Mouse (Mus musculus): ENCODE data around the gene Tmem107. TPM values are rescaled to one million over a fixed set of nuclear protein-coding genes. Genes with fewer than 3 reads are reported as not detected.
A peak's percentile ranks its signal among the peaks of the same experiment; 100 is the strongest.

Tmem107 gene
- total and polyA plus RNA-seq, 2 experiments from 2014 or later: 28.6 to 135 TPM

DNA sequence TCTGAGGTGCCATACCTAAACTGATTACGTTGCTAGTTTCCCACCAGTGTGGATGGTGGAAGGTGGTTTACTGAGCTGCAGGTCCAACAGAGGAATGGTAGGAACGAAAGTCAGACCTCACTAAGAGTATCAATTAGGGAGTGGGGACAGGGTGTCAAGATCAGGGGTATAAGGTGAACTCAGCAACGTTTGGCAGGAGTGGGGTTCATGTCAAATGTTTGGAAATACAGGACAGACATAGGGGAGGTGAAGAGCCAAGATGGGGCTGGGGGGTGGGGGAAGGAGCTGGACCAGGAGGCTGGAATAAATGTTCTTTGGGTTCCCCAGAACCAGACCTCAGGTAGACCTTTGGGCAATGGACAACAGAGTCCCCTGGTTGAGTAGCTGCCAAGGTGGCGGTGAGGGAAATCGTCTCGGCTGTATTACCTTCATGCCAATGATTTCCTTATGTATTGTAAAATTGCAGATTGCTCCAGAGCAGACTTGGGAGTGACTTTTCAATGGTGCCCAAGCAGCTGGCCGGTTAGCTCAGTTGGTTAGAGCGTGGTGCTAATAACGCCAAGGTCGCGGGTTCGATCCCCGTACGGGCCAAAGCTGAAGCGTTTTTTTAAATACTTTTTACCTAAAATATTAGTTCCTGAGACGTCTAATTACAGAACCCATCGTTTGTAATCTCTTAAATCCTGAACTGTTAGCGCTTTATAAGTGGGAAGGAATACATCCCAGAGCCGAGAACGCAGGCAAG lies 33.9 kb upstream of the Tmem107 start:
- Histone ChIP-seq H3K4me3 (ENCODE audit: low read length) (peak overlapping the region; percentile 78), H3K9me3 (ENCODE audit: low read length) (no peaks in the 10 kb centered on the region), H3K4me1 (ENCODE audit: insufficient read depth, low read length) (peaks cover 17% of the 10 kb centered on the region; the same call in 1 of the 2 replicates), H3K4me2 (ENCODE audit: low read depth, low read length) (peak overlapping the region; percentile 60), H3K9ac (replicated peaks; ENCODE audit: low read length) (peak overlapping the region; percentile 82), H3K27ac (peak overlapping the region; percentile 90), H3K27me3 (ENCODE audit: insufficient read depth, low read length) (no peaks in the 10 kb centered on the region), H3K36me3 (ENCODE audit: insufficient read depth, low read length) (peaks cover 28% of the 10 kb centered on the region; the same call in 1 of the 2 replicates)
- no peak for TF ChIP-seq CTCF (IDR thresholded peaks at IDR 0.05; ENCODE audit: low read depth)
- peak; percentile 87 for DNase-seq (ENCODE audit: low spot score)
- 9% methylated on average over 20 of the region's 20 CpGs for WGBS
- ATAC-seq: no peak

DNA sequence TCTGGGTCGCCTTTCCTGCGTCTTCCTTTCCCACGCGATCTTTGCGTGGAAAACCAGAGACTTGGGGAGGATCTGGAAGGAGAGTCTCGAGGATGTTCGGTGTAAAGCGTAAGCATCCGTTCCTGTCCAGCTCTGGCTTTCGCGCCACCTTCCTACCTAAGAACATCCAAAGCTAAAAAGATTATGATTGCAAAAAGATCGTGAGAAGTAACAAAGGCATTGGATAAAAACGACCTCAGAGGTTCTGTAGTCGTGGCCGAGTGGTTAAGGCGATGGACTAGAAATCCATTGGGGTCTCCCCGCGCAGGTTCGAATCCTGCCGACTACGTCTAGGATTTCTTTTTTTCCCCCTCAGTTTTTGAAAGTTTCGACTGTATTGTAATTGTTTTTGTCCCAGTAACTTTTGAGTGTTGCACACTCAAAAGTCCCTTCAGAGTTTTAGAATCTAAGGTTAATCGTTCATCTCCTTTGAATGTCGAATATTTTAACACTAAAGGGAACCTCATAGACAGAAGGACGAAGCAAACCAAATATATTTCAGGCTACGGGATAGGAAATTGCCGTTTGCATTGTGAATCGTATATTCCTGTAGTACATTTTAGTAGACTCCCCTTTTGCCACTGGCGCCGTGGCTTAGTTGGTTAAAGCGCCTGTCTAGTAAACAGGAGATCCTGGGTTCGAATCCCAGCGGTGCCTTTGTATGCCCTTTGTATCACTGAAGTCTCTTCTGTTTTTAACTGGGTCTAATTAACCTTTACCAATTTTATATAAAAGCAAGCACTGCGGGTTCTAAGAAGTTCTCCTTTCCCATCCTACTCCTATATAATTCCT lies 33.2 kb upstream of the Tmem107 start:
- Histone ChIP-seq H3K27me3 (ENCODE audit: insufficient read depth, low read length) (no peaks in the 10 kb centered on the region), H3K9ac (replicated peaks; ENCODE audit: low read length) (peak overlapping the region; percentile 82), H3K27ac (peak overlapping the region; percentile 90), H3K4me1 (ENCODE audit: insufficient read depth, low read length) (peaks cover 17% of the 10 kb centered on the region; the same call in 1 of the 2 replicates), H3K4me2 (ENCODE audit: low read depth, low read length) (peak overlapping the region; percentile 60), H3K9me3 (ENCODE audit: low read length) (no peaks in the 10 kb centered on the region), H3K36me3 (ENCODE audit: insufficient read depth, low read length) (peaks cover 23% of the 10 kb centered on the region; the same call in 1 of the 2 replicates), H3K4me3 (ENCODE audit: low read length) (peak overlapping the region; percentile 78)
- no peak for TF ChIP-seq CTCF (IDR thresholded peaks at IDR 0.05; ENCODE audit: low read depth)
- ATAC-seq (no peak), DNase-seq (ENCODE audit: low spot score) (peak; percentile 87)
- under 1% methylated on average over 34 of the region's 34 CpGs for WGBS

GRCm38 (mm10) chr11:69038173-69038572 lies 32.4 kb upstream of the Tmem107 start:
- no peaks in the 10 kb centered on the region for H3K9me3 ChIP-seq (ENCODE audit: low read length)
- H3K27ac ChIP-seq: no peak overlapping the region
- H3K27me3 ChIP-seq (ENCODE audit: insufficient read depth, low read length): no peaks in the 10 kb centered on the region
- 0 out of 2 replicates have a peak overlapping the region, but pooled peaks have one; percentile 14 for H3K4me2 ChIP-seq (ENCODE audit: low read depth, low read length)
- no peak overlapping the region for H3K4me3 ChIP-seq (ENCODE audit: low read length)
- H3K4me1 ChIP-seq (ENCODE audit: insufficient read depth, low read length): peaks cover 17% of the 10 kb centered on the region; the same call in 1 of the 2 replicates
- no peak for DNase-seq (ENCODE audit: low spot score)
- TF ChIP-seq CTCF (IDR thresholded peaks at IDR 0.05; ENCODE audit: low read depth): no peak
- no peak overlapping the region for H3K9ac ChIP-seq (replicated peaks; ENCODE audit: low read length)
- 75% methylated on average over 5 of the region's 5 CpGs for WGBS
- no peak for ATAC-seq
- peaks cover 16% of the 10 kb centered on the region; the same call in 1 of the 2 replicates for H3K36me3 ChIP-seq (ENCODE audit: insufficient read depth, low read length)

DNA sequence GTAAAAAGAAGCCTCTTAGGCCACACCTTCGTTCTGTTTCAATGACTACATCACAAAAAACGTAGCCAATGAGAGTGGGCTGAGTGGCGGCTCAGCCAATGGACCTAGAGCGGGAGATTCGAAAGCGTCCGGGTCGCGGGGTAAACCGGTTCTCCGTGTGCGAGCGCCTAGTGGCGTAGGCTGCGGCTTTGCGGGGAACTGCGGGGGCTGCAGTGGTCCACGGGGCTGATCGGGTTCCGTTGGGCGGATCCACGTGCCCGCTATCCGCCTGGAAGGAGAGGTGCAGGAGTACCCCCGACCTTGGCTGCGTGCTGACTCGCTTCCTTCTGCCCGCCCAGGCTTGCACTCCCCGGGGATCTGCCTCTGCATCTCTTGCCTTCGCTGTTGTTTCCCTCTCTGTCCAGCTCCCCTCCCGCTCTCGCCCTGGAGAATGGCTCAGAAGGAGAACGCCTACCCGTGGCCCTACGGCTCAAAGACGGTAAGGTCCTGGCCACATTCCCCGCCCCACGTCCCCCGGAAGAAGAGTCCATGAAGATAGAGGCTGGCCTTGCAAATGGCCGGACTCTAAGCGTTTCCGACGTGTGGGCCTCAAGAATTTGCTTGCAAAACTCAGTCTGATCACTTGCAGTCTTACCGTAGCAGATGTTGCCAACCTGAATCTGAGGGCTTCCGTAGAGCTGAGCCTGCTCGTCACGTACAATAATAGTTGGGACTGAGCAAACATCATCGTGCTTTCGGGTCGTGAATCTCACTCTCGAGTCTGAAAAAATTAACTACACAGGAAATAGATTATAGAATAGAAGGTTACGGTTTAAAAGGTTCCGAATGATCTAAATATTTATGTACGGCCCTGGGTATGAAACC lies 24.8 kb upstream of the Tmem107 start, which contains the start of gene Aurkb:
Aurkb (plus strand) TSS at position 117 of the 864 bp plus-strand sequence.
- Histone ChIP-seq H3K4me2 (ENCODE audit: low read depth, low read length) (peak within 1 kb of the TSS; percentile 99), H3K9ac (replicated peaks; ENCODE audit: low read length) (peak within 1 kb of the TSS; percentile 49; the same call in 1 of the 2 replicates), H3K27me3 (ENCODE audit: insufficient read depth, low read length) (no peaks in the 10 kb centered on the region), H3K4me3 (ENCODE audit: low read length) (peak within 1 kb of the TSS; percentile 62), H3K27ac (no peak within 1 kb of the TSS; the same call in 1 of the 2 replicates), H3K36me3 (ENCODE audit: insufficient read depth, low read length) (no peaks in the 10 kb centered on the region), H3K4me1 (ENCODE audit: insufficient read depth, low read length) (no peaks in the 10 kb centered on the region), H3K9me3 (ENCODE audit: low read length) (no peaks in the 10 kb centered on the region)
- TF ChIP-seq CTCF (IDR thresholded peaks at IDR 0.05; ENCODE audit: low read depth): no peak
- under 1% methylated on average over 54 of the region's 54 CpGs for WGBS
- ATAC-seq (peak; percentile 78), DNase-seq (ENCODE audit: low spot score) (peak; percentile 95)

DNA sequence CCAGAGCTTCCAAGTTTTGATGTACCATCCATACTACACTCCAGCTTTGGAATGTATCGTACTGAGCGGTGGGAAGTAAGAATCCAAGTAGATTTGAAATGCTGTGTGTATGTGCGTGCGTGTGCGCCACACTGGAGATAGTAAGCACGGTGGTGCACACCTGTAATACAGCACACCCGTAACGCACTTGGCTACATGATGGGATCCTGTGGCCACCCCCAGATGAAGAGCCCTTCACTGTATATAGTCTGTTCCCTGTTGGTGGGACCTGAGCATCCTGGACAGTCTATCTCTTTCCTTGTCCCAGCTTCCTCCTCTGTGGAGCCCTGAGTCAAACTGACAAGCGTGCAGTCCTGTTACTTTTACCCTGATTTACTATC lies 24.2 kb upstream of the Tmem107 start:
- H3K4me2 ChIP-seq (ENCODE audit: low read depth, low read length): peak overlapping the region; percentile 99
- 15% methylated on average over 9 of the region's 9 CpGs for WGBS
- no peaks in the 10 kb centered on the region for H3K36me3 ChIP-seq (ENCODE audit: insufficient read depth, low read length)
- no peak overlapping the region for H3K27ac ChIP-seq
- DNase-seq (ENCODE audit: low spot score) (no peak), ATAC-seq (no peak)
- no peak for TF ChIP-seq CTCF (IDR thresholded peaks at IDR 0.05; ENCODE audit: low read depth)
- peak overlapping the region; percentile 49; the same call in 1 of the 2 replicates for H3K9ac ChIP-seq (replicated peaks; ENCODE audit: low read length)
- no peaks in the 10 kb centered on the region for H3K9me3 ChIP-seq (ENCODE audit: low read length)
- H3K27me3 ChIP-seq (ENCODE audit: insufficient read depth, low read length): no peaks in the 10 kb centered on the region
- H3K4me1 ChIP-seq (ENCODE audit: insufficient read depth, low read length): no peaks in the 10 kb centered on the region
- H3K4me3 ChIP-seq (ENCODE audit: low read length): peak overlapping the region; percentile 62

- H3K4me2 ChIP-seq (ENCODE audit: low read depth, low read length): 0 out of 2 replicates have a peak overlapping the region, but pooled peaks have one; percentile 99
- H3K27ac ChIP-seq: no peak overlapping the region
- DNase-seq (ENCODE audit: low spot score): no peak
- H3K4me3 ChIP-seq (ENCODE audit: low read length): no peak overlapping the region
- no peaks in the 10 kb centered on the region for H3K9me3 ChIP-seq (ENCODE audit: low read length)
- no peak overlapping the region for H3K9ac ChIP-seq (replicated peaks; ENCODE audit: low read length)
- ATAC-seq: no peak
- no peaks in the 10 kb centered on the region for H3K36me3 ChIP-seq (ENCODE audit: insufficient read depth, low read length)
- H3K4me1 ChIP-seq (ENCODE audit: insufficient read depth, low read length): no peaks in the 10 kb centered on the region
- WGBS: 83% methylated on average over 12 of the region's 12 CpGs
- H3K27me3 ChIP-seq (ENCODE audit: insufficient read depth, low read length): no peaks in the 10 kb centered on the region
- TF ChIP-seq CTCF (IDR thresholded peaks at IDR 0.05; ENCODE audit: low read depth): no peak
Observed at GRCm38 (mm10) chr11:69047592-69047991, 23.0 kb upstream of the Tmem107 start.
